Mouse (Mus musculus) stomach, adult 2 months (tissue): ENCODE results near the gene 4930433I11Rik. TPM values are rescaled to one million over a fixed set of nuclear protein-coding genes. Genes with fewer than 3 reads are reported as not detected.

Experiments used
- polyA plus RNA-seq: library from polyadenylated mRNA; depleted of rRNA; stranded (reverse); fragments of >200 nt; gene quantifications from 2 replicates; pipeline ENCODE4 v1.2.3, GENCODE M21; 2012; rRNA removed

The 4930433I11Rik gene
- not detected in 2 replicates for polyA plus RNA-seq

DNA sequence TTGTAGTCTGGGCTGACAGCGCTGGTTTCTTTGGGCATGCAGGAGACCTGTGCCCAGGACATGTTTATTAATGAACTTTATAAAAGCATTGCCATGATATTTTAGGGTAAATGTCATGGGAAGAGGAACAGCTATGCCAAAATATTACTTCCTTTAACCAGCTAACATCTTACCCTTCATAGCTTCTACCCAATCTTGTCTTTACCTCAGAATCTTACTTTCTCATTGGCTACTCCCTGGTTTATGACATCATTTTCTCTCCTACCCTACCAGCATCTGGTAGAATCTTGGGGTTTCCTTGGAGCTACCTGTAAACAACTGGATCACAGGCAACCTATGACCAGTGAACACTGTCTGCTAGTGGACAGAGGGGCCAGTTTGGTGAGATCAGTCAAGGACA is at the start of gene 4930433I11Rik:
Gene 4930433I11Rik, plus strand, starts transcription at position 301 of the 400 bp plus-strand sequence.

GRCm38 (mm10) chr7:41032419-41032818 is 45.1 kb downstream of the 4930433I11Rik start, which contains the start of gene Gm4884:
Gene Gm4884 (plus strand): TSS chr7:41032719.

Other genes starting within 250 kb of the 4930433I11Rik start
- 145 and 190 TPM in 2 replicates for gene Vstm2b, start 89.2 kb upstream of the 4930433I11Rik start, polyA plus RNA-seq
- not detected in 2 replicates for gene Gm4884, start 45.2 kb downstream of the 4930433I11Rik start, polyA plus RNA-seq
- not detected in 2 replicates for gene Gm5592, start 166.3 kb downstream of the 4930433I11Rik start, polyA plus RNA-seq